Mouse (Mus musculus) MEL (cell line): ENCODE results near the gene Limd2. TPM values are rescaled to one million over a fixed set of nuclear protein-coding genes. Genes with fewer than 3 reads are reported as not detected.

Experiments
- DNase-seq: peaks from one replicate; pipeline ENCODE4 v3.0.0; 2011; ENCODE audit warnings: low read depth, low spot score
- H3K27ac ChIP-seq: 2 replicates; pipeline ENCODE4 v1.5.1; 2012; ENCODE audit warnings: low read depth, mild to moderate bottlenecking, control low read depth, low read length, moderate library complexity; ENCODE audit not compliant: control insufficient read depth
- H3K27me3 ChIP-seq, 2 experiments: fragments of 150-350 bp in 1 of 2; sonication (generic) in 1 of 2; 2 replicates each; pipeline ENCODE4 v1.6.1; 2012; ENCODE audit warnings: low read length in 2 of 2, mild to moderate bottlenecking in 2 of 2, improper control_type of control experiment in 1 of 2, moderate library complexity in 1 of 2; ENCODE audit not compliant: insufficient read depth in 2 of 2, control insufficient read depth in 1 of 2
- H3K36me3 ChIP-seq, 2 experiments: 2 replicates each; pipeline ENCODE4 v1.6.1; 2012 to 2014; ENCODE audit warnings: low read length in 2 of 2, improper control_type of control experiment in 1 of 2, inconsistent platforms in 1 of 2, mild to moderate bottlenecking in 1 of 2; ENCODE audit not compliant: insufficient read depth in 2 of 2, control insufficient read depth in 1 of 2
- H3K4me1 ChIP-seq, 2 experiments: fragments of 150-350 bp in 1 of 2; sonication (generic) in 1 of 2; 2 replicates each; pipeline ENCODE4 v1.6.1; 2012; ENCODE audit warnings: low read length in 2 of 2, improper control_type of control experiment in 1 of 2, mild to moderate bottlenecking in 1 of 2; ENCODE audit not compliant: insufficient read depth in 2 of 2, control insufficient read depth in 1 of 2
- H3K4me3 ChIP-seq, 2 experiments: fragments of 150-350 bp in 1 of 2; sonication (generic) in 1 of 2; 2 replicates each; pipeline ENCODE4 v1.5.1; 2012; ENCODE audit warnings: low read depth in 2 of 2, low read length in 2 of 2, mild to moderate bottlenecking in 2 of 2, moderate library complexity in 2 of 2, control low read depth in 1 of 2, improper control_type of control experiment in 1 of 2; ENCODE audit not compliant: control insufficient read depth in 1 of 2, insufficient read depth in 1 of 2
- H3K79me2 ChIP-seq: 2 replicates; pipeline ENCODE4 v1.6.1; 2012; ENCODE audit warnings: mild to moderate bottlenecking, low read length, moderate library complexity; ENCODE audit not compliant: control insufficient read depth, poor library complexity, insufficient read depth
- H3K9ac ChIP-seq: 2 replicates; pipeline ENCODE4 v1.6.1; 2012; ENCODE audit warnings: low read depth, mild to moderate bottlenecking, control low read depth, low read length, moderate library complexity; ENCODE audit not compliant: control insufficient read depth, poor library complexity, severe bottlenecking
- H3K9me3 ChIP-seq: fragments of 150-350 bp; sonication (generic); replicated peaks from 2 replicates; pipeline ENCODE4 v1.6.1; 2012; ENCODE audit warnings: mild to moderate bottlenecking, low read length, improper control_type of control experiment, moderate library complexity; ENCODE audit not compliant: insufficient read depth
- BHLHE40 ChIP-seq: IDR thresholded peaks from 2 replicates; pipeline ENCODE4 v1.6.1; 2012; ENCODE audit warnings: low read depth, mild to moderate bottlenecking, inconsistent platforms, low read length, improper control_type of control experiment, borderline replicate concordance
- CHD1 ChIP-seq: IDR thresholded peaks from 2 replicates; pipeline ENCODE4 v1.6.1; 2012; ENCODE audit warnings: low read depth, mild to moderate bottlenecking, inconsistent platforms, low read length, improper control_type of control experiment
- CHD2 ChIP-seq: IDR thresholded peaks from 2 replicates; pipeline ENCODE4 v1.6.1; 2011; ENCODE audit warnings: low read length, improper control_type of control experiment
- CTCF ChIP-seq, 3 experiments: IDR thresholded peaks in 2 of 3; conservative IDR thresholded peaks in 1 of 3; 2 replicates each; pipeline ENCODE4 v1.5.1; 2011 to 2012; ENCODE audit warnings: low read length in 3 of 3, low read depth in 2 of 3, mild to moderate bottlenecking in 2 of 3, improper control_type of control experiment in 1 of 3, inconsistent platforms in 1 of 3, mixed read lengths in 1 of 3, moderate library complexity in 1 of 3; ENCODE audit not compliant: control insufficient read depth in 1 of 3, insufficient read depth in 1 of 3, poor library complexity in 1 of 3, severe bottlenecking in 1 of 3
- E2F4 ChIP-seq: IDR thresholded peaks from 2 replicates; pipeline ENCODE4 v1.6.1; 2011; ENCODE audit warnings: low read depth, low read length, improper control_type of control experiment, borderline replicate concordance
- ELF1 ChIP-seq: IDR thresholded peaks from 2 replicates; pipeline ENCODE4 v1.6.1; 2014; ENCODE audit warnings: low read depth, mild to moderate bottlenecking, inconsistent platforms, low read length, improper control_type of control experiment, moderate library complexity
- ETS1 ChIP-seq: IDR thresholded peaks from 2 replicates; pipeline ENCODE4 v1.6.1; 2012; ENCODE audit warnings: low read depth, mild to moderate bottlenecking, inconsistent platforms, low read length, improper control_type of control experiment, moderate library complexity
- GABPA ChIP-seq: IDR thresholded peaks from 2 replicates; pipeline ENCODE4 v1.6.1; 2012; ENCODE audit warnings: low read depth, mild to moderate bottlenecking, inconsistent platforms, low read length, improper control_type of control experiment, moderate library complexity
- GATA1 ChIP-seq: IDR thresholded peaks from 2 replicates; pipeline ENCODE4 v1.6.1; 2011; ENCODE audit warnings: low read depth, low read length, improper control_type of control experiment
- HCFC1 ChIP-seq: IDR thresholded peaks from 2 replicates; pipeline ENCODE4 v1.6.1; 2012; ENCODE audit warnings: low read depth, mild to moderate bottlenecking, inconsistent platforms, low read length, improper control_type of control experiment, moderate library complexity
- JUND ChIP-seq: IDR thresholded peaks from 2 replicates; pipeline ENCODE4 v1.6.1; 2011; ENCODE audit warnings: low read depth, mild to moderate bottlenecking, improper control_type of control experiment, low read length
- KAT2A ChIP-seq: conservative IDR thresholded peaks from 2 replicates; pipeline ENCODE4 v1.6.1; 2012; ENCODE audit warnings: low read depth, low read length, improper control_type of control experiment, inconsistent platforms
- MAFK ChIP-seq: IDR thresholded peaks from 2 replicates; pipeline ENCODE4 v1.6.1; 2011; ENCODE audit warnings: low read depth, mild to moderate bottlenecking, low read length, improper control_type of control experiment, borderline replicate concordance
- MAX ChIP-seq: IDR thresholded peaks from 2 replicates; pipeline ENCODE4 v1.6.1; 2011; ENCODE audit warnings: low read length, improper control_type of control experiment
- MAZ ChIP-seq: IDR thresholded peaks from 2 replicates; pipeline ENCODE4 v1.6.1; 2012; ENCODE audit warnings: low read depth, mild to moderate bottlenecking, inconsistent platforms, low read length, improper control_type of control experiment
- MEF2A ChIP-seq: IDR thresholded peaks from 2 replicates; pipeline ENCODE4 v1.6.1; 2014; ENCODE audit warnings: low read depth, mild to moderate bottlenecking, inconsistent platforms, low read length, improper control_type of control experiment; ENCODE audit not compliant: poor library complexity, insufficient replicate concordance, severe bottlenecking; ENCODE audit errors: extremely low read depth
- MXI1 ChIP-seq: IDR thresholded peaks from 2 replicates; pipeline ENCODE4 v1.6.1; 2011; ENCODE audit warnings: mild to moderate bottlenecking, low read depth, low read length, improper control_type of control experiment
- MYB ChIP-seq: IDR thresholded peaks from 2 replicates; pipeline ENCODE4 v1.6.1; 2011; ENCODE audit warnings: mild to moderate bottlenecking, low read depth, low read length, improper control_type of control experiment
- MYC ChIP-seq: IDR thresholded peaks from 2 replicates; pipeline ENCODE4 v1.6.1; 2011; ENCODE audit warnings: low read depth, mild to moderate bottlenecking, low read length, improper control_type of control experiment, moderate library complexity
- NELFE ChIP-seq: IDR thresholded peaks from 2 replicates; pipeline ENCODE4 v1.6.1; 2011; ENCODE audit warnings: low read depth, low read length, improper control_type of control experiment
- NRF1 ChIP-seq: IDR thresholded peaks from 2 replicates; pipeline ENCODE4 v1.6.1; 2014; ENCODE audit warnings: low read depth, mild to moderate bottlenecking, inconsistent platforms, low read length, improper control_type of control experiment, moderate library complexity; ENCODE audit not compliant: poor library complexity, insufficient read depth, severe bottlenecking
- POLR2A ChIP-seq, 2 experiments: IDR thresholded peaks; 2 replicates each; pipeline ENCODE4 v1.6.1; 2011 to 2012; ENCODE audit warnings: low read length in 2 of 2, mild to moderate bottlenecking in 2 of 2, control low read depth in 1 of 2, improper control_type of control experiment in 1 of 2, low read depth in 1 of 2, moderate library complexity in 1 of 2; ENCODE audit not compliant: control insufficient read depth in 1 of 2, insufficient read depth in 1 of 2, poor library complexity in 1 of 2
- POLR2AphosphoS2 ChIP-seq: IDR thresholded peaks from 2 replicates; pipeline ENCODE4 v1.6.1; 2011; ENCODE audit warnings: low read length, improper control_type of control experiment
- POLR2AphosphoS5 ChIP-seq: IDR thresholded peaks from 2 replicates; pipeline ENCODE4 v1.6.1; 2012; ENCODE audit warnings: low read depth, borderline replicate concordance, mild to moderate bottlenecking, inconsistent platforms, low read length, moderate library complexity, mixed read lengths
- RAD21 ChIP-seq: IDR thresholded peaks from 2 replicates; pipeline ENCODE4 v1.6.1; 2011; ENCODE audit warnings: mild to moderate bottlenecking, low read depth, low read length, improper control_type of control experiment
- RCOR1 ChIP-seq: IDR thresholded peaks from 2 replicates; pipeline ENCODE4 v1.6.1; 2012; ENCODE audit warnings: low read depth, mild to moderate bottlenecking, inconsistent platforms, low read length, improper control_type of control experiment
- SIN3A ChIP-seq: IDR thresholded peaks from 2 replicates; pipeline ENCODE4 v1.6.1; 2012; ENCODE audit warnings: low read length, improper control_type of control experiment, inconsistent platforms
- SMC3 ChIP-seq: IDR thresholded peaks from 2 replicates; pipeline ENCODE4 v1.6.1; 2011; ENCODE audit warnings: low read depth, low read length, improper control_type of control experiment
- TAL1 ChIP-seq: IDR thresholded peaks from 2 replicates; pipeline ENCODE4 v1.6.1; 2012; ENCODE audit warnings: mild to moderate bottlenecking, inconsistent platforms, low read length, moderate library complexity, mixed read lengths
- TBP ChIP-seq: IDR thresholded peaks from 2 replicates; pipeline ENCODE4 v1.8.0; 2011; ENCODE audit warnings: low read depth, low read length, improper control_type of control experiment
- TCF12 ChIP-seq: IDR thresholded peaks from 2 replicates; pipeline ENCODE4 v1.6.1; 2014; ENCODE audit warnings: low read depth, mild to moderate bottlenecking, inconsistent platforms, low read length, improper control_type of control experiment, moderate library complexity
- UBTF ChIP-seq: IDR thresholded peaks from 2 replicates; pipeline ENCODE4 v1.6.1; 2012; ENCODE audit warnings: low read depth, mild to moderate bottlenecking, inconsistent platforms, low read length, improper control_type of control experiment, moderate library complexity, borderline replicate concordance; ENCODE audit not compliant: insufficient read depth
- USF1 ChIP-seq: IDR thresholded peaks from 2 replicates; pipeline ENCODE4 v1.6.1; 2014; ENCODE audit warnings: low read depth, mild to moderate bottlenecking, inconsistent platforms, low read length, improper control_type of control experiment, moderate library complexity
- USF2 ChIP-seq, 2 experiments: IDR thresholded peaks; 2 replicates each; pipeline ENCODE4 v1.6.1; 2011 to 2012; ENCODE audit warnings: improper control_type of control experiment in 2 of 2, low read length in 2 of 2, borderline replicate concordance in 1 of 2, inconsistent platforms in 1 of 2, low read depth in 1 of 2, mild to moderate bottlenecking in 1 of 2; ENCODE audit not compliant: insufficient read depth in 1 of 2
- ZC3H11A ChIP-seq: IDR thresholded peaks from 2 replicates; pipeline ENCODE4 v1.6.1; 2012; ENCODE audit warnings: low read depth, mild to moderate bottlenecking, inconsistent platforms, low read length, improper control_type of control experiment
- ZKSCAN1 ChIP-seq: IDR thresholded peaks from 2 replicates; pipeline ENCODE4 v1.6.1; 2012; ENCODE audit warnings: low read depth, mild to moderate bottlenecking, inconsistent platforms, low read length, improper control_type of control experiment, moderate library complexity
- ZMIZ1 ChIP-seq: IDR thresholded peaks from 2 replicates; pipeline ENCODE4 v1.6.1; 2012; ENCODE audit warnings: low read depth, mild to moderate bottlenecking, inconsistent platforms, low read length, improper control_type of control experiment, moderate library complexity
- ZNF384 ChIP-seq: IDR thresholded peaks from 2 replicates; pipeline ENCODE4 v1.6.1; 2012; ENCODE audit warnings: low read depth, mild to moderate bottlenecking, inconsistent platforms, low read length, improper control_type of control experiment
- polyA plus RNA-seq, 2 experiments: library from polyadenylated mRNA; stranded (reverse) in 1 of 2; unstranded in 1 of 2; fragments of >175 nt in 1 of 2; fragments of >200 nt in 1 of 2; gene quantifications; 2 replicates each; pipeline versions ENCODE4 v1.2.1 to v1.2.4; 2012; ENCODE audit warnings: low replicate concordance in 2 of 2, low read depth in 1 of 2; ENCODE audit not compliant: insufficient read length in 2 of 2, insufficient read depth in 1 of 2, missing spikeins in 1 of 2
- total RNA-seq: library from RNA; depleted of rRNA; stranded (reverse); fragments of 300-350 nt; gene quantifications from 2 replicates; pipeline ENCODE4 v1.2.3, GENCODE M21; 2012

Limd2 gene
- total and polyA plus RNA-seq, 3 experiments: 58.6 to 201 TPM; not detected in 1

GRCm38 (mm10) chr11:106192241-106192640, 31.6 kb upstream of the Limd2 start:
- Histone ChIP-seq H3K27me3 (no peaks in the 10 kb centered on the region), H3K4me3 (peak overlapping the region; percentile 74 to 89), H3K9ac (peak overlapping the region; percentile 82), H3K4me1 (peaks cover 4 to 12% of the 10 kb centered on the region in 2 experiments), H3K79me2 (peaks cover 2% of the 10 kb centered on the region; the same call in 1 of the 2 replicates), H3K27ac (peak overlapping the region; percentile 84), H3K36me3 (peaks cover 0 to 16% of the 10 kb centered on the region in 2 experiments; a peak in 2 of 4 replicates), H3K9me3 (no peaks in the 10 kb centered on the region)
- DNase-seq: peak; percentile 63
- TF ChIP-seq MAFK (no peak), MYB (no peak), UBTF (no peak), ZKSCAN1 (no peak), GATA1 (peak; percentile 77), MAX (0 out of 2 replicates have a peak, but pooled peaks have one; percentile 42), MXI1 (peak; percentile 90), CHD2 (no peak), CTCF (IDR thresholded peaks at IDR 0.05 in 2 of 3, conservative IDR thresholded peaks at IDR 0.05 in 1 of 3; ENCODE audit: control insufficient read depth in 1 of 3, insufficient read depth in 1 of 3, low read depth in 2 of 3, low read length in 3 of 3, poor library complexity in 1 of 3, severe bottlenecking in 1 of 3) (no peak), NELFE (no peak), TAL1 (0 out of 2 replicates have a peak, but pooled peaks have one; percentile 12), GABPA (no peak), POLR2AphosphoS2 (no peak), ELF1 (no peak), ZNF384 (peak; percentile 74), RCOR1 (no peak), MEF2A (no peak), ZMIZ1 (no peak), RAD21 (no peak), ZC3H11A (no peak), MYC (peak; percentile 50; the same call in 1 of the 2 replicates), JUND (no peak), KAT2A (no peak), USF1 (no peak), TBP (no peak), CHD1 (peak; percentile 61; the same call in 1 of the 2 replicates), ETS1 (no peak), POLR2A (IDR thresholded peaks at IDR 0.05; ENCODE audit: control insufficient read depth in 1 of 2, insufficient read depth in 1 of 2, low read depth in 1 of 2, low read length in 2 of 2, poor library complexity in 1 of 2) (no peak), SMC3 (no peak), SIN3A (peak; percentile 26; the same call in 1 of the 2 replicates), NRF1 (no peak), HCFC1 (peak; percentile 34; the same call in 1 of the 2 replicates), BHLHE40 (no peak), E2F4 (no peak), MAZ (0 out of 2 replicates have a peak, but pooled peaks have one; percentile 15), TCF12 (no peak; the same call in none of the 2 replicates), USF2 (IDR thresholded peaks at IDR 0.05; ENCODE audit: borderline replicate concordance in 1 of 2, insufficient read depth in 1 of 2, low read depth in 1 of 2, low read length in 2 of 2) (no peak), POLR2AphosphoS5 (no peak)
